Mouse (Mus musculus) E14TG2a.4 (cell line): Measurements from ENCODE around the gene Hspa12a.

Experiments
- CTCF ChIP-seq: conservative IDR thresholded peaks from 2 replicates; pipeline ENCODE4 v1.5.1; 2014; ENCODE audit warnings: low read length
- NANOG ChIP-seq: IDR thresholded peaks from 2 replicates; pipeline ENCODE4 v1.6.1; 2014; ENCODE audit warnings: borderline replicate concordance, low read length, mixed read lengths

GRCm38 (mm10) chr19:58979436-58980055 is 36.1 kb upstream of the Hspa12a start:
- no peak for TF ChIP-seq CTCF
- TF ChIP-seq NANOG, result no peak
